Mouse (Mus musculus) CH12.LX (cell line): ENCODE data around the gene Baz1b. TPM values are rescaled to one million over a fixed set of nuclear protein-coding genes. Genes with fewer than 3 reads are reported as not detected.

ENCODE experiments used
- DNase-seq: peaks from one replicate; pipeline ENCODE4 v3.0.0-alpha.2; 2013; ENCODE audit errors: extremely low read depth
- H3K27ac ChIP-seq: 2 replicates; pipeline ENCODE4 v1.5.1; 2012; ENCODE audit warnings: low read depth, mild to moderate bottlenecking, control low read depth, moderate library complexity; ENCODE audit not compliant: insufficient read depth
- H3K27me3 ChIP-seq: replicated peaks from 2 replicates; pipeline ENCODE3; 2012; ENCODE audit warnings: inconsistent platforms
- H3K36me3 ChIP-seq, 2 experiments: replicated peaks in 1 of 2; 2 replicates each; pipeline versions ENCODE3 to v1.6.1; 2012; ENCODE audit warnings: inconsistent platforms in 1 of 2, low read length in 1 of 2, mild to moderate bottlenecking in 1 of 2, mixed read lengths in 1 of 2, moderate library complexity in 1 of 2; ENCODE audit not compliant: control insufficient read depth in 1 of 2, insufficient read depth in 1 of 2
- H3K4me1 ChIP-seq, 2 experiments: 2 replicates each; pipeline ENCODE4 v1.6.1; 2012; ENCODE audit warnings: inconsistent platforms in 1 of 2, moderate library complexity in 1 of 2; ENCODE audit not compliant: insufficient read depth in 2 of 2, control insufficient read depth in 1 of 2
- H3K4me2 ChIP-seq: 2 replicates; pipeline ENCODE4 v1.6.1; 2012; ENCODE audit warnings: low read depth, mild to moderate bottlenecking, control low read depth; ENCODE audit not compliant: poor library complexity, insufficient read depth, severe bottlenecking
- H3K4me3 ChIP-seq, 3 experiments: fragments of 150-350 bp in 1 of 3; sonication (generic) in 1 of 3; replicated peaks in 1 of 3; 2 replicates each; pipeline versions ENCODE3 to v1.5.1; 2011 to 2012; ENCODE audit warnings: low read depth in 2 of 3, low read length in 2 of 3, mild to moderate bottlenecking in 2 of 3, moderate library complexity in 2 of 3, control low read depth in 1 of 3, improper control_type of control experiment in 1 of 3, inconsistent platforms in 1 of 3, mixed read lengths in 1 of 3; ENCODE audit not compliant: poor library complexity in 1 of 3
- H3K79me2 ChIP-seq: replicated peaks from 2 replicates; pipeline ENCODE4 v1.6.1; 2012; ENCODE audit warnings: mild to moderate bottlenecking, moderate library complexity; ENCODE audit not compliant: control insufficient read depth, poor library complexity, insufficient read depth, severe bottlenecking; ENCODE audit errors: extremely low read depth
- H3K9ac ChIP-seq: 2 replicates; pipeline ENCODE4 v1.6.1; 2012; ENCODE audit warnings: low read depth, mild to moderate bottlenecking, control low read depth, moderate library complexity; ENCODE audit not compliant: insufficient read depth
- H3K9me3 ChIP-seq: replicated peaks from 2 replicates; pipeline ENCODE3; 2012; ENCODE audit warnings: low read length, inconsistent platforms, mixed read lengths
- BHLHE40 ChIP-seq: IDR thresholded peaks from 2 replicates; pipeline ENCODE4 v1.6.1; 2011; ENCODE audit warnings: mild to moderate bottlenecking, low read depth, low read length, improper control_type of control experiment
- ELF1 ChIP-seq: IDR thresholded peaks from 2 replicates; pipeline ENCODE4 v1.6.1; 2014; ENCODE audit warnings: low read depth, mild to moderate bottlenecking, inconsistent platforms, low read length, improper control_type of control experiment
- ETS1 ChIP-seq: conservative IDR thresholded peaks from 2 replicates; pipeline ENCODE4 v1.6.1; 2012; ENCODE audit warnings: low read depth, mild to moderate bottlenecking, inconsistent platforms, low read length, improper control_type of control experiment, moderate library complexity
- GABPA ChIP-seq: IDR thresholded peaks from 2 replicates; pipeline ENCODE4 v1.6.1; 2012; ENCODE audit warnings: low read depth, low read length, improper control_type of control experiment, inconsistent platforms; ENCODE audit not compliant: insufficient replicate concordance
- IRF4 ChIP-seq: IDR thresholded peaks from 2 replicates; pipeline ENCODE4 v1.6.1; 2014; ENCODE audit warnings: low read depth, mild to moderate bottlenecking, inconsistent platforms, low read length, improper control_type of control experiment
- KAT2A ChIP-seq: IDR thresholded peaks from 2 replicates; pipeline ENCODE4 v1.6.1; 2012; ENCODE audit warnings: low read length, improper control_type of control experiment, inconsistent platforms; ENCODE audit not compliant: insufficient replicate concordance
- MAFK ChIP-seq: IDR thresholded peaks from 2 replicates; pipeline ENCODE4 v1.6.1; 2011; ENCODE audit warnings: low read length, improper control_type of control experiment; ENCODE audit not compliant: insufficient replicate concordance
- MAZ ChIP-seq: IDR thresholded peaks from 2 replicates; pipeline ENCODE4 v1.6.1; 2012; ENCODE audit warnings: low read depth, mild to moderate bottlenecking, inconsistent platforms, low read length, improper control_type of control experiment, moderate library complexity
- MYC ChIP-seq: IDR thresholded peaks from 2 replicates; pipeline ENCODE4 v1.6.1; 2011; ENCODE audit warnings: low read depth, mild to moderate bottlenecking, improper control_type of control experiment, low read length
- NELFE ChIP-seq: IDR thresholded peaks from 2 replicates; pipeline ENCODE4 v1.6.1; 2011; ENCODE audit warnings: low read depth, low read length, improper control_type of control experiment
- NRF1 ChIP-seq: IDR thresholded peaks from 2 replicates; pipeline ENCODE4 v1.6.1; 2014; ENCODE audit warnings: low read depth, mild to moderate bottlenecking, inconsistent platforms, low read length, improper control_type of control experiment, moderate library complexity
- POLR2A ChIP-seq: IDR thresholded peaks from 2 replicates; pipeline ENCODE4 v1.6.1; 2011; ENCODE audit warnings: low read depth, mild to moderate bottlenecking, improper control_type of control experiment, low read length
- POLR2AphosphoS2 ChIP-seq: IDR thresholded peaks from 2 replicates; pipeline ENCODE4 v1.6.1; 2011; ENCODE audit warnings: low read depth, low read length, improper control_type of control experiment
- RAD21 ChIP-seq: IDR thresholded peaks from 2 replicates; pipeline ENCODE4 v1.6.1; 2011; ENCODE audit warnings: low read depth, mild to moderate bottlenecking, low read length, improper control_type of control experiment, moderate library complexity
- RCOR1 ChIP-seq: conservative IDR thresholded peaks from 2 replicates; pipeline ENCODE4 v1.6.1; 2012; ENCODE audit warnings: low read depth, mild to moderate bottlenecking, inconsistent platforms, low read length, improper control_type of control experiment
- TBP ChIP-seq: conservative IDR thresholded peaks from 2 replicates; pipeline ENCODE4 v1.6.1; 2011; ENCODE audit warnings: low read depth, low read length, improper control_type of control experiment
- TCF12 ChIP-seq: IDR thresholded peaks from 2 replicates; pipeline ENCODE4 v1.6.1; 2014; ENCODE audit warnings: low read depth, mild to moderate bottlenecking, inconsistent platforms, low read length, improper control_type of control experiment
- USF1 ChIP-seq: IDR thresholded peaks from 2 replicates; pipeline ENCODE4 v1.6.1; 2014; ENCODE audit warnings: low read depth, mild to moderate bottlenecking, inconsistent platforms, low read length, improper control_type of control experiment
- ZC3H11A ChIP-seq: IDR thresholded peaks from 2 replicates; pipeline ENCODE4 v1.6.1; 2012; ENCODE audit warnings: low read depth, mild to moderate bottlenecking, inconsistent platforms, low read length, improper control_type of control experiment
- ZKSCAN1 ChIP-seq: IDR thresholded peaks from 2 replicates; pipeline ENCODE4 v1.6.1; 2012; ENCODE audit warnings: low read depth, inconsistent platforms, low read length, improper control_type of control experiment, borderline replicate concordance
- ZMIZ1 ChIP-seq: IDR thresholded peaks from 2 replicates; pipeline ENCODE4 v1.6.1; 2012; ENCODE audit warnings: low read depth, mild to moderate bottlenecking, inconsistent platforms, low read length, improper control_type of control experiment
- ZNF384 ChIP-seq: IDR thresholded peaks from 2 replicates; pipeline ENCODE4 v1.6.1; 2012; ENCODE audit warnings: low read depth, low read length, improper control_type of control experiment, inconsistent platforms
- dilution Hi-C: fragments of 300-500 bp; cut with MboI; formaldehyde crosslinking; loops from 2 replicates; pipeline ENCODE4 v1.14.3; 2020; ENCODE audit warnings: low sequenced_read_pairs; ENCODE audit not compliant: extremely low pct_unique_long_range_greater_than_20kb, extremely low pct_ligation_motif_present
- in situ Hi-C: fragments of 300-500 bp; cut with MboI; formaldehyde crosslinking; loops from 3 replicates; pipeline ENCODE4 v1.14.3; 2019; ENCODE audit warnings: low sequenced_read_pairs, low pct_ligation_motif_present, low pct_unique_long_range_greater_than_20kb, mixed read lengths
- polyA plus RNA-seq: library from polyadenylated mRNA; unstranded; fragments of >175 nt; gene quantifications from 2 replicates; pipeline ENCODE4 v1.2.1, GENCODE M21; 2012; ENCODE audit warnings: low read depth; ENCODE audit not compliant: insufficient read length
- total RNA-seq, 2 experiments: library from RNA; depleted of rRNA; stranded (reverse); fragments of 300-350 nt in 1 of 2; fragments of >200 nt in 1 of 2; gene quantifications; 2 replicates each; pipeline ENCODE4 v1.2.3; 2012 to 2014

Gene Baz1b
- total and polyA plus RNA-seq, 3 experiments, result 53.3 to 85.4 (median 60.0) TPM

- TF ChIP-seq USF1, result no peak
- TF ChIP-seq NELFE, result peak; percentile 83
- TF ChIP-seq MAZ, result peak; percentile 6; the same call in 1 of the 2 replicates
- TF ChIP-seq POLR2AphosphoS2, result no peak
- TF ChIP-seq ZKSCAN1, result no peak
- TF ChIP-seq NRF1, result 0 out of 2 replicates have a peak, but pooled peaks have one; percentile 17
- TF ChIP-seq ETS1, result no peak
- no peak for TF ChIP-seq MAFK
- TF ChIP-seq ZNF384, result no peak
- peak; percentile 74; the same call in 1 of the 2 replicates for TF ChIP-seq POLR2A
- 0 out of 2 replicates have a peak, but pooled peaks have one; percentile 31 for TF ChIP-seq RCOR1
- no peak for TF ChIP-seq BHLHE40
- no peak for TF ChIP-seq IRF4
- TF ChIP-seq TBP, result peak; percentile 78
- no peak for TF ChIP-seq KAT2A
- no peak for TF ChIP-seq RAD21
- peak; percentile 71; the same call in 1 of the 2 replicates for TF ChIP-seq TCF12
- TF ChIP-seq MYC, result no peak
- TF ChIP-seq GABPA, result no peak
- TF ChIP-seq ZMIZ1, result 0 out of 2 replicates have a peak, but pooled peaks have one; percentile 46
- TF ChIP-seq ELF1, result no peak
- no peak for TF ChIP-seq ZC3H11A
- Histone ChIP-seq H3K4me2 (peak overlapping the region; percentile 39; the same call in 1 of the 2 replicates), H3K9ac (peak overlapping the region; percentile 69), H3K4me3 (peak overlapping the region; percentile 63 to 80 (median 67)), H3K27me3 (peaks cover 4% of the 10 kb centered on the region), H3K4me1 (peaks cover 0 to 16% of the 10 kb centered on the region in 2 experiments; a peak in 2 of 4 replicates), H3K79me2 (peaks cover 11% of the 10 kb centered on the region), H3K36me3 (peaks cover 7 to 19% of the 10 kb centered on the region in 2 experiments), H3K27ac (peak overlapping the region; percentile 34; the same call in 1 of the 2 replicates), H3K9me3 (no peaks in the 10 kb centered on the region)
- no peak for DNase-seq
- in situ Hi-C loops (no loop called here), dilution Hi-C loops (no loop called here)
Measured at GRCm38 (mm10) chr5:135148715-135149052, 38.4 kb upstream of the Baz1b start.
